Mouse (Mus musculus): Measurements from ENCODE around the gene Olfr90. TPM values are rescaled to one million over a fixed set of nuclear protein-coding genes. Genes with fewer than 3 reads are reported as not detected.
"Not testable (repeated sequence)": the region's sequence is repeated elsewhere in the genome, so short reads cannot be mapped to it uniquely, and the experiment has no call there.

Gene Olfr90
- not detected in 2 replicates for polyA plus RNA-seq (2015; fragmentation: Nextera tagmentation; extraction: Ambion mirVana)

DNA sequence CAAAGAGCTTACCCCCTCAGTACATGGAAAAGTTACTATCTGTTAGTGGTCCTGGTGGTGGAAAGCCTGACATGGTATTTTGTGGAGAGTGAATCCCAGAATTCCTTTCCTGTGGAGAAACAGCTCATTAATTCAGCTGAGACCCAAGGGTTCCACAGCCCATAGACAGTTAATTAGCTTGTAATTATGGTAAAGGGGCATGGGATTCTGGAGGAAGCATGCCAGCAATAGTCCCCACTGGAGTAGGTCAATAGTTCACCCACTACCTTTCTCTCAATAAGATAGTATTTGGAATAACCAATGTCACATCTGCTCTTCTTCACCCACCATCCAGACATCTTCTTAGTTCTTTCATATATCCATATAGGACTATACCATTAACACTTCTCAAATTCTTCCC lies at the start of gene Olfr90:
Gene Olfr90, minus strand, starts transcription at position 101 of the 400 bp plus-strand sequence.
- H3K36me3 ChIP-seq, result no peaks in the 10 kb centered on the region
- no peaks in the 10 kb centered on the region for H3K9me3 ChIP-seq
- no peaks in the 10 kb centered on the region for H3K4me1 ChIP-seq
- H3K4me2 ChIP-seq (replicated peaks), result no peak within 1 kb of the TSS
- H3K27me3 ChIP-seq, result no peaks in the 10 kb centered on the region
- H3K9ac ChIP-seq (replicated peaks), result no peak within 1 kb of the TSS
- no peak within 1 kb of the TSS for H3K4me3 ChIP-seq
- no peak for ATAC-seq (replicated peaks)
- H3K27ac ChIP-seq (replicated peaks), result no peak within 1 kb of the TSS

DNA sequence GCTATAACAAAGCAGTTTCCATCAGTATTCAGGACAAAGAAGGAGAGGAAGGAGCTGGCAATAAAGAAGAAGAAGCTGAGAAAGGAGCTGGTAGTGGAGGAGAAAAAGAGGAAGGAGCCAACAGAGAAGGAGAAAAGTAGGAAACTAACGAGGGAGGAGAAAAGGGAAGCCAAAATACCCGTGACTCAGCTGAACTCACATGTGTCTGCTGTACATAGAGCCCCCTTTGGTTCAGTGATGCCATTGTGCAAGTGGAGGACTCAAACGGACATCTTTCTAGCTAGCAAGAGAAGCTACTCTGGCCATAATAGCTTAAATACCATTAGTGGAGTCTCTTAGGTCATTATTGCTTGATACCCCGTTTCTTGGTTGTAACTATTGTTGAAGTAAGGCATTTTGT lies 43.1 kb upstream of the Olfr90 start:
- not testable (repeated sequence) for H3K4me3 ChIP-seq; H3K27me3 ChIP-seq; ATAC-seq (replicated peaks); H3K4me2 ChIP-seq (replicated peaks); H3K4me1 ChIP-seq; H3K9me3 ChIP-seq; H3K9ac ChIP-seq (replicated peaks); H3K27ac ChIP-seq (replicated peaks); H3K36me3 ChIP-seq
- whole genome bisulfite sequencing, result 62% methylated on average over 4 of the region's 4 CpGs

DNA sequence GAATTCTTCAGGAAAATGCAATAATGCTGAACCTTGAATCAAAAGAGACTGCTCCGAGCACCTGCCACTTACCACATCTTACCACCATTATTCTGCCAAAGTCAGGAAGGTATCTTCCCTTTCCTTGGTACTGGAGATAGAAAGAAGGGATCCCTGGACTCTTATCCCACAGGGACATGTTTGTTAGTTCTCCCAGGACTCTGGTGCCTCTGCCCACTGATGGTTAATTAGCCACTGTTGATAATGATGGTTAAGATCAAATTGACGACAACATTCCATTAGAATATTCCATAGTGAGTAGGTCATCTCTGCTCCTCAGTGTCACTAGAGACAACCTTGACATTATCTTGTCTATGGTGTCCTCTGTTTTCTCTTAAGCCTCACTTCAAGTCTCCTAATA lies 31.7 kb upstream of the Olfr90 start, which contains the start of gene Olfr92:
Gene Olfr92, minus strand, starts transcription at position 101 of the 400 bp plus-strand sequence.
- Histone ChIP-seq H3K9me3 (no peaks in the 10 kb centered on the region), H3K9ac (replicated peaks) (no peak within 1 kb of the TSS), H3K36me3 (no peaks in the 10 kb centered on the region), H3K4me3 (no peak within 1 kb of the TSS), H3K27ac (replicated peaks) (no peak within 1 kb of the TSS), H3K27me3 (no peaks in the 10 kb centered on the region), H3K4me1 (no peaks in the 10 kb centered on the region), H3K4me2 (replicated peaks) (no peak within 1 kb of the TSS)
- no peak for ATAC-seq (replicated peaks)
- WGBS, result 92% methylated on average over 2 of the region's 2 CpGs

DNA sequence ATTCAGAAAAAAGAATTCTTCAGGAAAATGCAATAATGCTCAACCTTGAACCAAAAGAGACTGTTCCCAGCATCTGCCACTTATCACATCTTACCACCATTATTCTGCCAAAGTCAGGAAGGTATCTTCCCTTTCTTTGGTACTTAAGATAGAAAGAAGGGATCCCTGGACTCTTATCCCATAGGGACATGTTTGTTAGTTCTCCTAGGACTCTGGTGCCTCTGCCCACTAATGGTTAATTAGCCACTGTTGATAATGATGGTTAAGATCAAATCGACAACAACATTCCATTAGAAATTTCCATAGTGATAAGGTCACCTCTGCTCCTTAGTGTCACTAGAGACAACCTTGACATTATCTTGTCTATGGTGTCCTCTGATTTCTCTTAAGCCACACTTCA lies 9.9 kb upstream of the Olfr90 start, which contains the start of gene Olfr91:
Gene Olfr91, minus strand, starts transcription at position 101 of the 400 bp plus-strand sequence.
- H3K4me3 ChIP-seq, result no peak within 1 kb of the TSS
- H3K9ac ChIP-seq (replicated peaks), result no peak within 1 kb of the TSS
- H3K9me3 ChIP-seq, result no peaks in the 10 kb centered on the region
- no peak within 1 kb of the TSS for H3K27ac ChIP-seq (replicated peaks)
- ATAC-seq (replicated peaks), result no peak
- H3K4me2 ChIP-seq (replicated peaks), result no peak within 1 kb of the TSS
- H3K36me3 ChIP-seq, result no peaks in the 10 kb centered on the region
- no peaks in the 10 kb centered on the region for H3K4me1 ChIP-seq
- no peaks in the 10 kb centered on the region for H3K27me3 ChIP-seq
- 79% methylated on average over 1 of the region's 1 CpGs for WGBS

DNA sequence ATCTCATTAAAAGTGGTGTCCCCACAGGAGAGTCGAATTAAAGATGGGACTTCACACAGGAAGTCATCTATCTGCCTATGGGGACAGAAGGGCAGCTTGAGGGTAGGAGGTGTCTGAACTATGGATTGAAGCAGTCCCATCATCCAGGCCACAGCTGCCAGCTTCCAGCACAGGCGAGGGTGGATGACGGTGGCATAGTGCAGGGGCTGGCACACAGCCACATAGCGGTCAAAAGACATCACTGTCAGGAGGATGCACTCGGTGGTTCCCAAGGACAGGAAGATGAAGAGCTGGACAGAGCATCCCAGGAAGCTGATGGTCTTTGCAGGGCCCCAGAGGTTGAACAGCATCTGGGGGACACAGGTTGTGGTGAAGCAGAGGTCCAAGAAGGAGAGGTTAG lies 5.0 kb upstream of the Olfr90 start:
- 75% methylated on average over 5 of the region's 5 CpGs for WGBS
- Histone ChIP-seq H3K9ac (replicated peaks) (no peak overlapping the region), H3K27me3 (no peaks in the 10 kb centered on the region), H3K4me1 (no peaks in the 10 kb centered on the region), H3K4me3 (no peak overlapping the region), H3K4me2 (replicated peaks) (no peak overlapping the region), H3K36me3 (no peaks in the 10 kb centered on the region), H3K27ac (replicated peaks) (no peak overlapping the region), H3K9me3 (no peaks in the 10 kb centered on the region)
- ATAC-seq (replicated peaks), result no peak

DNA sequence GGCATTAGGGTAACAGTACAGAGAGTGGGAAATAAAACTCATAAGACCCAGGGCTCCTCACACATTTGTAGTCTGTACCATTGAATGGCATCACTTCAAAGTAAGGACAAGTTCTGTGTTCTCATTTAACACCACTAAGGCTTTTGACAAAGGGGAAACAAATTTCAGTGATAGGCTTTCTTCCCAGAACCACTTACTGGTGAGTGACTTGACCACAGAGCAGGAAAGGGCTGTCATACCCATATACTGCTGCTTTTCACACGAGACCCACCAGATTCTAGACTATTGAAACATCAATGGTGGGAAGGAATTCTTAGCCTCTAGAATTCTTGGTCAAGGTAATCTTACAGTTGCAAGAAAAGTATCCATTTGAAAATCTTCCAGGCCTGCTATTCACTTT lies 3.9 kb upstream of the Olfr90 start:
- Histone ChIP-seq H3K36me3 (no peaks in the 10 kb centered on the region), H3K9ac (replicated peaks) (no peak overlapping the region), H3K4me2 (replicated peaks) (no peak overlapping the region), H3K27ac (replicated peaks) (no peak overlapping the region), H3K9me3 (no peaks in the 10 kb centered on the region), H3K4me1 (no peaks in the 10 kb centered on the region), H3K27me3 (no peaks in the 10 kb centered on the region), H3K4me3 (no peak overlapping the region)
- ATAC-seq (replicated peaks), result no peak
- WGBS, result 73% methylated on average over 1 of the region's 1 CpGs

DNA sequence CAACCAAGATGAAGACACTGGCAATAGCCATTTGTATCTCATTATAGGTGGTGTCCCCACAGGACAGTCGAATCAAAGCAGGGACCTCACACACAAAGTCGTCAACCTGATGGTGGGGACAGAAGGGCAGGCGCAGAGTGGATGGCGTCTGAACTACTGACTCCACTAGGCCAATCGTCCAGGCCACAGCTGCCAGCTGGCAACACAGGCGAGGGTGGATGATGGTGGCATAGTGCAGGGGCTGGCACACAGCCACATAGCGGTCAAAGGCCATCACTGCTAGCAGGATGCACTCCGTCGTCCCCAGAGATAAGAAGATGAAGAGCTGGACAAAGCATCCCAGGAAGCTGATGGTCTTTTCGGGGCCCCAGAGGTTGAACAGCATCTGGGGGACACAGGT lies 2.8 kb downstream of the Olfr90 start:
- Histone ChIP-seq H3K9me3 (no peaks in the 10 kb centered on the region), H3K9ac (replicated peaks) (no peak overlapping the region), H3K36me3 (no peaks in the 10 kb centered on the region), H3K27me3 (no peaks in the 10 kb centered on the region), H3K4me1 (no peaks in the 10 kb centered on the region), H3K4me2 (replicated peaks) (no peak overlapping the region), H3K27ac (replicated peaks) (no peak overlapping the region), H3K4me3 (no peak overlapping the region)
- ATAC-seq (replicated peaks), result no peak
- WGBS, result 84% methylated on average over 10 of the region's 10 CpGs

DNA sequence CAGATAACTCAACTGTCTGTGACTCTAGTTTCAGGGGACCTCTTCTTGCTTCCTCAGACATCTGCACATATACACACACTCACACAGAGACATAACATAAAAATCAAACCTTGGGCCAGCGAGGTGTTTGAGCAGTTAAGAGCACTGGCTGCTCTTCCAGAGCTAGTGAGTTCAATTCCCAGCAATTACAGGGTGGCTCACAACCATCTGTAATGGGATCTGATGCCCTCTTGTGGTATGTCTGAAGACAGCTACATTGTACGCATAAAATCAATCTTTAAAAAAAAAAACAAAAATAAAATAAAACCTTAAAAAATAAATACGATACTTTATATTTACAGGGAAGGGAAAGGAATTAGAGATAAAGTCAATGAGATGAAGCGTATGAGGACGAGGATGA lies 3.7 kb downstream of the Olfr90 start:
- H3K9ac ChIP-seq (replicated peaks), result no peak overlapping the region
- no peaks in the 10 kb centered on the region for H3K36me3 ChIP-seq
- no peaks in the 10 kb centered on the region for H3K27me3 ChIP-seq
- H3K27ac ChIP-seq (replicated peaks), result no peak overlapping the region
- H3K4me3 ChIP-seq, result no peak overlapping the region
- no peak overlapping the region for H3K4me2 ChIP-seq (replicated peaks)
- ATAC-seq (replicated peaks), result no peak
- H3K4me1 ChIP-seq, result peaks cover 4% of the 10 kb centered on the region
- WGBS, result 70% methylated on average over 5 of the region's 5 CpGs
- H3K9me3 ChIP-seq, result no peaks in the 10 kb centered on the region

DNA sequence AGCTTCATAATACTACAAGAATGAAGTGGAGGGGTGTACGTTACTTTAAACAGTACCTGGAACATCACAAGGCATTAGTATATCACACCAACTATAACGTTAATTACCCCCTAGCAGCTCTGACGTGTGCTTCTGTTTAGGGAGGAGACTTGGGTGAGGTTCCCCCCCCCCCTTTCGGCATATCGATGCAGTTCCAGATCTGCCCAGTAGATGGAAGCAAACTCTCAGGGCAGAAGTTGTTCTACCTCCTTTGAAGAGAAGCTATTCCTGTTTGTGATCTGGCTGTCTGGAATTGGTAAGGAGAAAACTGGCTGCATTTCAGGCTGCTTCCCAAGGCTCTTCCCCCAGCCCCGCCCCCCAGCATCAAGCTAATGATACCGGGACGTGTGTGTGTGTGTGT lies 5.0 kb downstream of the Olfr90 start:
- no peak overlapping the region for H3K9ac ChIP-seq (replicated peaks)
- H3K4me1 ChIP-seq, result peaks cover 15% of the 10 kb centered on the region
- H3K4me3 ChIP-seq, result no peak overlapping the region
- H3K9me3 ChIP-seq, result no peaks in the 10 kb centered on the region
- no peaks in the 10 kb centered on the region for H3K27me3 ChIP-seq
- no peaks in the 10 kb centered on the region for H3K36me3 ChIP-seq
- 3% methylated on average over 8 of the region's 8 CpGs for WGBS
- no peak; the same call in 1 of the 2 replicates for ATAC-seq (replicated peaks)
- H3K27ac ChIP-seq (replicated peaks), result no peak overlapping the region
- no peak overlapping the region for H3K4me2 ChIP-seq (replicated peaks)

DNA sequence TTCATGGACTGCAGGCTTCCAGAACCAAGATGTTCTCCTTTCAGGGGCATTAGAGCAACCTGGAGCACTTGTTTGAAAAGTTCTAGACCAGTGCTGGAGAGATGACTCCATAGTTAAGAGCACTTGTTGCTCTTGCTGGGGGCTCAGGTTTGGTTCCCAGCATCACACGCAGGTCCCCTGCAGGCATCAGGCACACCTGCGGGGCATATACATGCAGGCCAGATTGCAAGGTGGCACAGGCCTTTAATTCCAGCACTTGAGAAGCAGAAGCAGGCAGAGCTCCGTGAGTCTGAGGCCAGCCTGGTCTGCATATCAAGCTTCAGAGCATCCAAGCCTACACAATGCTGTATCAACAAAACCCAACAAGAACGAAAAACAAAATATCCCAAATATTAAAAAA lies 6.6 kb downstream of the Olfr90 start:
- Histone ChIP-seq H3K4me2 (replicated peaks) (no peak overlapping the region), H3K4me3 (no peak overlapping the region), H3K9me3 (no peaks in the 10 kb centered on the region), H3K4me1 (peaks cover 15% of the 10 kb centered on the region), H3K9ac (replicated peaks) (no peak overlapping the region), H3K27me3 (no peaks in the 10 kb centered on the region), H3K27ac (replicated peaks) (no peak overlapping the region), H3K36me3 (no peaks in the 10 kb centered on the region)
- no peak for ATAC-seq (replicated peaks)
- 89% methylated on average over 4 of the region's 4 CpGs for WGBS

DNA sequence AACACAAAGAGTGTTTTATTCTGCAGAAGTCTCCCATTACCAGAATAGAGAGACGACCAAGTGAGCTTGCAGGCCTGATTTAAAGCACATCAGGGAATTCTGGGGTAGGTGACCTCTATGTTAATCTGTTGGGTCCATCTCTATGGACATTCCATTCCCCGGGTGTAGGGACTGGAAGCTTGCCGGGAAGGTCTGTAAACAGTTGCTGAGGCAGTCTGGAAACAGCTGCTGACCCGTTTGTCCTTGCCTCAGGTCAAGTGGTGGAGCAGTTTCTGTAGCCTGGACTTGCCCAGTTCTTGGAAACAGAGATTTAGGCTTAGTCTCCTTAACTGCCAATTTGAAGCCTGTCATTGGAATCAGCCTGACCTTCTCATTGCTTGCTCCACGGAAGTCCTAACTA lies 8.2 kb downstream of the Olfr90 start:
- no peaks in the 10 kb centered on the region for H3K9me3 ChIP-seq
- peaks cover 12% of the 10 kb centered on the region for H3K36me3 ChIP-seq
- no peak overlapping the region for H3K4me2 ChIP-seq (replicated peaks)
- H3K4me3 ChIP-seq, result no peak overlapping the region
- H3K9ac ChIP-seq (replicated peaks), result no peak overlapping the region
- no peak for ATAC-seq (replicated peaks)
- 29% methylated on average over 5 of the region's 5 CpGs for WGBS
- H3K27ac ChIP-seq (replicated peaks), result no peak overlapping the region
- peaks cover 15% of the 10 kb centered on the region for H3K4me1 ChIP-seq
- no peaks in the 10 kb centered on the region for H3K27me3 ChIP-seq

DNA sequence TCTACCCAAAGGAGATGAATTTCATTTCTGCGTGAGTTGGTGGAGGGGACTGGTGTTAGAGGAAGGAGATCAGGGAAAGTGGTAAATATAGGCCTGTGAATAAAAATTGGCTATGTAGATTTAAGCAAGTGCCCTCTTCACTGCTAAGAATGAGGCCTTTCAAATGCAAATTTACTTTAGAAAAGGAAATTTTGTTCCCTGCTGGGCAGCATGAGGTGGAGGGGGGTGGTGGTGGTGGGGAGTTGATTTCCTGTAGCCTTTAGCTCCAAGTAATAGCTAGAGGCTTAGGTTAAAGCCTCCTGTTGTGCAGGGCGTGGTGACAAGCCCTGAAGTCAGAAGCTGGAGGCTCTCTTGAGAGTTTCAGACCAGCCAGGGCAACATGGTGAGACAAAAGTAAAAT lies 9.3 kb downstream of the Olfr90 start:
- WGBS, result 1% methylated on average over 2 of the region's 2 CpGs
- no peak overlapping the region for H3K9ac ChIP-seq (replicated peaks)
- peaks cover 23% of the 10 kb centered on the region for H3K36me3 ChIP-seq
- no peaks in the 10 kb centered on the region for H3K9me3 ChIP-seq
- no peaks in the 10 kb centered on the region for H3K27me3 ChIP-seq
- H3K4me2 ChIP-seq (replicated peaks), result no peak overlapping the region
- peaks cover 15% of the 10 kb centered on the region for H3K4me1 ChIP-seq
- ATAC-seq (replicated peaks), result peak; percentile 21; the same call in 1 of the 2 replicates
- H3K4me3 ChIP-seq, result no peak overlapping the region
- H3K27ac ChIP-seq (replicated peaks), result peak overlapping the region; percentile 66

DNA sequence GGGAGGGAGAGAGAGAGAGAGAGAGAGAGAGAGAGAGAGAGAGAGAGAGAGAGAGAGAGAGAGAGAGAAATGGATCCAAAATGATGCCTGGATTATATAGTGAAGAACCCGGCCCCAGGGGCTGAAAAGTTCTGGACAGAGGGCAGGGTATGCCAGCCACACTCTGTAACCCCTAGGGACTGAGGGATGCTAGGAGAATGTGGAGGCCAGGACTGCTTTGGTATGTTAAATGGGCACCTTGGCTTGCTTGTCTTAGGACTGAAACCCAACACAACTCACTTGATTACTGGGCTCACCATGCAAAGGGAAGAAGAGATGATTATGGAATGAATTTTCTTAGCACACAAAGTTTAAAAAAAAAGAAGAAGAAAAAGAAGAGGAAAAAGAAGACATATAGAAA lies 10.1 kb downstream of the Olfr90 start:
- Histone ChIP-seq H3K27me3 (no peaks in the 10 kb centered on the region), H3K4me1 (peaks cover 15% of the 10 kb centered on the region), H3K9ac (replicated peaks) (no peak overlapping the region), H3K27ac (replicated peaks) (0 out of 2 replicates have a peak overlapping the region, but pooled peaks have one; percentile 34), H3K4me3 (no peak overlapping the region), H3K4me2 (replicated peaks) (no peak overlapping the region), H3K36me3 (peaks cover 27% of the 10 kb centered on the region), H3K9me3 (no peaks in the 10 kb centered on the region)
- no peak for ATAC-seq (replicated peaks)
- whole genome bisulfite sequencing, result 28% methylated on average over 1 of the region's 1 CpGs

Data from forebrain, embryonic 15.5 days (tissue).